28 mouse cellular contexts compared by ENCODE assay signal in genomic region chr14:98813657-98814056, GRCm38 (mm10).
"Had no signal": no experiment of that assay in that cellular context is flagged by ENCODE, and none has a peak within 500 bp of the region (broad histone marks: within the 10 kb centered on the region; RNA-seq: fewer than 3 reads in every experiment).

No protein-coding gene starts in this region.

- DNase-seq: cerebellum, adult 18-20 months; cerebellum, adult 2 months; cerebellum, adult 8-10 months; cerebellum, adult 9-10 months; cerebellum, adult 9-11 months; cerebellum, postnatal 10 days; cerebellum, postnatal 14 days; cerebellum, postnatal 25 days; cerebellum, postnatal 36 days; embryo, embryonic 11 days; forebrain, postnatal 0 days; gastrocnemius, adult 2 months; gastrocnemius, postnatal 10 days; gastrocnemius, postnatal 14 days; gastrocnemius, postnatal 25 days; gastrocnemius, postnatal 36 days; heart, adult 11 months had no signal

- H3K4me3 ChIP-seq: embryonic facial prominence, embryonic 10.5 days; embryonic facial prominence, embryonic 12.5 days; embryonic facial prominence, embryonic 13.5 days; embryonic facial prominence, embryonic 15.5 days; erythroblast, embryonic 14.5 days; forebrain, embryonic 10.5 days; forebrain, embryonic 12.5 days; forebrain, embryonic 13.5 days; forebrain, embryonic 15.5 days; gastrocnemius, adult 2 months had no signal

- H3K36me3 ChIP-seq: embryonic facial prominence, embryonic 10.5 days; embryonic facial prominence, embryonic 12.5 days; embryonic facial prominence, embryonic 13.5 days; embryonic facial prominence, embryonic 15.5 days; forebrain, embryonic 10.5 days; forebrain, embryonic 12.5 days; forebrain, embryonic 15.5 days had no signal

- H3K9me3 ChIP-seq: embryonic facial prominence, embryonic 10.5 days; embryonic facial prominence, embryonic 12.5 days; embryonic facial prominence, embryonic 13.5 days; embryonic facial prominence, embryonic 15.5 days; forebrain, embryonic 10.5 days; forebrain, embryonic 12.5 days; forebrain, embryonic 13.5 days; forebrain, embryonic 15.5 days had no signal

- H3K9ac ChIP-seq: embryonic facial prominence, embryonic 12.5 days; embryonic facial prominence, embryonic 13.5 days; embryonic facial prominence, embryonic 15.5 days; forebrain, embryonic 12.5 days; forebrain, embryonic 13.5 days; forebrain, embryonic 15.5 days; forebrain, postnatal 0 days had no signal

- H3K4me1 ChIP-seq: embryonic facial prominence, embryonic 10.5 days; embryonic facial prominence, embryonic 12.5 days; embryonic facial prominence, embryonic 13.5 days; embryonic facial prominence, embryonic 15.5 days; forebrain, embryonic 12.5 days had no signal

- H3K4me2 ChIP-seq: embryonic facial prominence, embryonic 12.5 days; embryonic facial prominence, embryonic 13.5 days; embryonic facial prominence, embryonic 15.5 days; forebrain, embryonic 12.5 days; forebrain, embryonic 13.5 days; forebrain, embryonic 15.5 days had no signal

- H3K27me3 ChIP-seq: embryonic facial prominence, embryonic 12.5 days; embryonic facial prominence, embryonic 13.5 days; embryonic facial prominence, embryonic 15.5 days; forebrain, embryonic 12.5 days; forebrain, embryonic 13.5 days had no signal

- ATAC-seq: forebrain, embryonic 13.5 days; forebrain, embryonic 14.5 days; forebrain, embryonic 15.5 days; forebrain, embryonic 16.5 days; forebrain, postnatal 0 days had no signal

- H3K27ac ChIP-seq: embryonic facial prominence, embryonic 10.5 days; embryonic facial prominence, embryonic 12.5 days; embryonic facial prominence, embryonic 13.5 days; embryonic facial prominence, embryonic 15.5 days; forebrain, embryonic 10.5 days; forebrain, embryonic 12.5 days; forebrain, embryonic 13.5 days; forebrain, embryonic 15.5 days; gastrocnemius, adult 2 months had no signal
